Mouse (Mus musculus) activated CD4-positive, CD25-positive, alpha-beta regulatory T cell, adult 9 weeks (primary cell): ENCODE data around the gene Btd. TPM values are rescaled to one million over a fixed set of nuclear protein-coding genes. Genes with fewer than 3 reads are reported as not detected.

Experiments used
- polyA plus RNA-seq: library from polyadenylated mRNA; unstranded; fragments of 100-300 nt; shearing (Covaris generic); gene quantifications from one replicate; pipeline ENCODE4 v1.2.1, GENCODE M21; 2017

Btd gene
- 31.3 TPM for polyA plus RNA-seq

GRCm38 (mm10) chr14:31640890-31641505 lies at the start of gene Btd, which contains the start of gene Hacl1:
TSS of gene Btd (plus strand) at chr14:31641028.
TSS of gene Hacl1 (minus strand) at chr14:31641286.

GRCm38 (mm10) chr14:31591243-31591642 lies 49.6 kb upstream of the Btd start, which contains the start of gene Colq:
TSS of gene Colq (minus strand) at chr14:31591343.

GRCm38 (mm10) chr14:31640346-31640889 lies 410 bp upstream of the Btd start, which contains the start of gene Gm49387:
TSS of gene Gm49387 (minus strand) at chr14:31640878.

Other genes with a start within 250 kb of the Btd start
- 27.7 TPM for gene Sh3bp5, start 204.9 kb upstream of the Btd start, polyA plus RNA-seq
- gene Eaf1, start 146.6 kb upstream of the Btd start, polyA plus RNA-seq: 35.0 TPM
- gene Mettl6, start 146.0 kb upstream of the Btd start, polyA plus RNA-seq: 69.1 TPM
- 18.3 TPM for gene Colq, start 49.7 kb upstream of the Btd start, polyA plus RNA-seq
- gene Gm49387, start 150 bp upstream of the Btd start, polyA plus RNA-seq: 0.27 TPM
- 34.8 TPM for gene Hacl1, start 258 bp downstream of the Btd start, polyA plus RNA-seq
- 7.3 TPM for gene Ankrd28, start 189.6 kb downstream of the Btd start, polyA plus RNA-seq